Mouse (Mus musculus): ENCODE data around the gene Nexn. TPM values are rescaled to one million over a fixed set of nuclear protein-coding genes. Genes with fewer than 3 reads are reported as not detected.

Gene Nexn
- polyA plus RNA-seq, 1 experiment from 2014 or later, result 37.9 TPM

GRCm38 (mm10) chr3:152287810-152288209, 21.7 kb upstream of the Nexn start:
- Histone ChIP-seq H3K4me1 (replicated peaks; ENCODE audit: control insufficient read depth, insufficient read depth) (no peaks in the 10 kb centered on the region), H3K36me3 (ENCODE audit: control insufficient read depth, insufficient read depth, low read length) (no peaks in the 10 kb centered on the region), H3K4me3 (ENCODE audit: low read depth, low read length) (no peak overlapping the region), H3K9me3 (ENCODE audit: control insufficient read depth, low read length) (no peaks in the 10 kb centered on the region), H3K27ac (replicated peaks) (no peak overlapping the region), H3K27me3 (ENCODE audit: control insufficient read depth, insufficient read depth, low read length) (no peaks in the 10 kb centered on the region), H3K9ac (ENCODE audit: low read length) (no peak overlapping the region), H3K4me2 (replicated peaks; ENCODE audit: low read depth) (no peak overlapping the region)
- no peak for DNase-seq (ENCODE audit: low spot score)
- TF ChIP-seq EP300 (optimal IDR thresholded peaks at IDR 0.05), result no peak
- TF ChIP-seq CTCF (IDR thresholded peaks at IDR 0.05; ENCODE audit: low read depth), result 0 out of 2 replicates have a peak, but pooled peaks have one; percentile 5
- ATAC-seq (ENCODE audit: low FRiP score, low TSS enrichment), result no peak
- 85% methylated on average over 9 of the region's 9 CpGs for WGBS

- H3K4me2 ChIP-seq (replicated peaks; ENCODE audit: low read depth), result no peak overlapping the region
- 93% methylated on average over 5 of the region's 5 CpGs for WGBS
- H3K9me3 ChIP-seq (ENCODE audit: control insufficient read depth, low read length), result no peaks in the 10 kb centered on the region
- TF ChIP-seq EP300 (optimal IDR thresholded peaks at IDR 0.05) (no peak), CTCF (IDR thresholded peaks at IDR 0.05; ENCODE audit: low read depth) (no peak)
- H3K27ac ChIP-seq (replicated peaks), result no peak overlapping the region
- no peak overlapping the region for H3K4me3 ChIP-seq (ENCODE audit: low read depth, low read length)
- no peaks in the 10 kb centered on the region for H3K36me3 ChIP-seq (ENCODE audit: control insufficient read depth, insufficient read depth, low read length)
- DNase-seq (ENCODE audit: low spot score) (no peak), ATAC-seq (ENCODE audit: low FRiP score, low TSS enrichment) (no peak)
- no peaks in the 10 kb centered on the region for H3K27me3 ChIP-seq (ENCODE audit: control insufficient read depth, insufficient read depth, low read length)
- no peak overlapping the region for H3K9ac ChIP-seq (ENCODE audit: low read length)
- H3K4me1 ChIP-seq (replicated peaks; ENCODE audit: control insufficient read depth, insufficient read depth), result no peaks in the 10 kb centered on the region
Observed at GRCm38 (mm10) chr3:152284759-152285158, 18.6 kb upstream of the Nexn start.

DNA sequence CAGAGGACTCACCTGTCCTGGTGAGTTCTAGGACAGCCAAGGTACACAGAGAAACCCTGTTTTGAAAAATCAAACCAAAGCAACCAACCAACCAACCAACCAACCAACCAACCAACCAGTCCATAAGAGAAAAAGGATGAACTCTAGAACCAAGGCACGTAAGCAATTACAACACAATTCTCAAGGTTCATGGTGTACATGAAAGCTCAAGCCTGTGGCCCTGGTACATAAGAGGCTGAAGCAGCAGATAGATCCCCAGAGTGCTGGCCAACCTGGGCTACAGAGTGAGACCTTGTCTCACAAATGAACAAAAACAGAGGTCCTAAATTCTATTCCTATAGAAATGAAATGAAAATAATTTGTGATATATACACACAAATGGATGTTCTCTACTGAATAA, 18.2 kb upstream of the Nexn start:
- 97% methylated on average over 1 of the region's 1 CpGs for WGBS
- Histone ChIP-seq H3K27me3 (ENCODE audit: control insufficient read depth, insufficient read depth, low read length) (no peaks in the 10 kb centered on the region), H3K27ac (replicated peaks) (no peak overlapping the region), H3K36me3 (ENCODE audit: control insufficient read depth, insufficient read depth, low read length) (no peaks in the 10 kb centered on the region), H3K4me2 (replicated peaks; ENCODE audit: low read depth) (no peak overlapping the region), H3K4me1 (replicated peaks; ENCODE audit: control insufficient read depth, insufficient read depth) (no peaks in the 10 kb centered on the region), H3K9me3 (ENCODE audit: control insufficient read depth, low read length) (no peaks in the 10 kb centered on the region), H3K4me3 (ENCODE audit: low read depth, low read length) (no peak overlapping the region), H3K9ac (ENCODE audit: low read length) (no peak overlapping the region)
- ATAC-seq (ENCODE audit: low FRiP score, low TSS enrichment) (no peak), DNase-seq (ENCODE audit: low spot score) (no peak)
- TF ChIP-seq CTCF (IDR thresholded peaks at IDR 0.05; ENCODE audit: low read depth), result no peak
- no peak for TF ChIP-seq EP300 (optimal IDR thresholded peaks at IDR 0.05)

DNA sequence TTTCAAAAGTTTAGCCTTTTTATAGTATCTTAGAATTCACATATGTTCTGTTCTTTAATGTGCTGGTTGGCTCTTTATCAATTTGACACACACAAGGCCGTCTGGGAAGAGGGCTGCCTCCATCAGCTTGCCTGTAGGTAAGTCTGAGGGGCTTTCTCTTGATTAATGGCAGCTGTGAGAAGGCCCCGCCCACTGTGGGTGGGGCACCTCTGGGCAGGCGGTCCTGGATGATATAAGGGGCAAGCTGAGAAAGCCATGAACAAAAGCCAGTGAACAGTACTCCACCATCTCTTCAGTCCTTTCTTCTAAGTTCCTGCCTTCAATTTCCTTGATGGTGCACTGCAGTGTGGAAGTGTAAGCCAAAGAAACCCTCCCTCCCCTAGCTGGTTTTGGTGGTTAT, 16.0 kb upstream of the Nexn start:
- no peaks in the 10 kb centered on the region for H3K36me3 ChIP-seq (ENCODE audit: control insufficient read depth, insufficient read depth, low read length)
- WGBS, result 35% methylated on average over 3 of the region's 3 CpGs
- H3K9ac ChIP-seq (ENCODE audit: low read length), result no peak overlapping the region
- DNase-seq (ENCODE audit: low spot score) (no peak), ATAC-seq (ENCODE audit: low FRiP score, low TSS enrichment) (no peak)
- no peaks in the 10 kb centered on the region for H3K27me3 ChIP-seq (ENCODE audit: control insufficient read depth, insufficient read depth, low read length)
- H3K27ac ChIP-seq (replicated peaks), result no peak overlapping the region
- no peak overlapping the region for H3K4me2 ChIP-seq (replicated peaks; ENCODE audit: low read depth)
- TF ChIP-seq CTCF (IDR thresholded peaks at IDR 0.05; ENCODE audit: low read depth) (no peak), EP300 (optimal IDR thresholded peaks at IDR 0.05) (no peak)
- H3K4me3 ChIP-seq (ENCODE audit: low read depth, low read length), result no peak overlapping the region
- H3K4me1 ChIP-seq (replicated peaks; ENCODE audit: control insufficient read depth, insufficient read depth), result no peaks in the 10 kb centered on the region
- H3K9me3 ChIP-seq (ENCODE audit: control insufficient read depth, low read length), result no peaks in the 10 kb centered on the region

- no peak for DNase-seq (ENCODE audit: low spot score)
Observed at GRCm38 (mm10) chr3:152278431-152278830, 12.3 kb upstream of the Nexn start.

DNA sequence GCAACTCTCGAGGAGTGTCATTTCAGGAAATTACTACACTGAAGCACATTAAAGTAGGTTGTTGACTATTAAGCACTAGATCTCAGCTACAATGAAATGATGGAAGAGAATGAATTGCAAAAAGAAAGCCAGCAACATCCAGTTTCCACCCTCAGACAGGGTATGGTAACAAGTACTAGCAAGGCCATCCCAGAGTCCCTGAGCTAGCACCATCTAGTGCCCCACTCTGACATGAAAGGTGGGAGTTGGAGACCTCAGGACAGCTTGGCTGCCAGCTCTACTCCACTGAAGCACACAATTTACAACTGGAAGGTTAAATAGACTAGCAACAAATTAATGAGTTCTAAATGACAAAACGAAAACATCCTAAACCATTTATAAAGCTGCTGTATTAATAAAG, 11.8 kb upstream of the Nexn start:
- Histone ChIP-seq H3K9ac (ENCODE audit: low read length) (no peak overlapping the region), H3K4me3 (ENCODE audit: low read depth, low read length) (no peak overlapping the region), H3K4me2 (replicated peaks; ENCODE audit: low read depth) (no peak overlapping the region), H3K9me3 (ENCODE audit: control insufficient read depth, low read length) (no peaks in the 10 kb centered on the region), H3K27ac (replicated peaks) (no peak overlapping the region), H3K36me3 (ENCODE audit: control insufficient read depth, insufficient read depth, low read length) (no peaks in the 10 kb centered on the region), H3K4me1 (replicated peaks; ENCODE audit: control insufficient read depth, insufficient read depth) (no peaks in the 10 kb centered on the region), H3K27me3 (ENCODE audit: control insufficient read depth, insufficient read depth, low read length) (no peaks in the 10 kb centered on the region)
- TF ChIP-seq EP300 (optimal IDR thresholded peaks at IDR 0.05) (no peak), CTCF (IDR thresholded peaks at IDR 0.05; ENCODE audit: low read depth) (peak; percentile 9; the same call in 1 of the 2 replicates)
- ATAC-seq (ENCODE audit: low FRiP score, low TSS enrichment) (no peak), DNase-seq (ENCODE audit: low spot score) (no peak)
- 79% methylated on average over 2 of the region's 2 CpGs for WGBS

More at GRCm38 (mm10) chr3:152278431-152278830, 12.3 kb upstream of the Nexn start:
- H3K4me1 ChIP-seq (replicated peaks; ENCODE audit: control insufficient read depth, insufficient read depth), result no peaks in the 10 kb centered on the region
- WGBS, result 41% methylated on average over 2 of the region's 2 CpGs
- no peak for ATAC-seq (ENCODE audit: low FRiP score, low TSS enrichment)
- H3K9ac ChIP-seq (ENCODE audit: low read length), result no peak overlapping the region
- no peak overlapping the region for H3K4me3 ChIP-seq (ENCODE audit: low read depth, low read length)
- H3K27ac ChIP-seq (replicated peaks), result no peak overlapping the region
- TF ChIP-seq EP300 (optimal IDR thresholded peaks at IDR 0.05) (no peak), CTCF (IDR thresholded peaks at IDR 0.05; ENCODE audit: low read depth) (no peak)
- no peaks in the 10 kb centered on the region for H3K9me3 ChIP-seq (ENCODE audit: control insufficient read depth, low read length)
- H3K4me2 ChIP-seq (replicated peaks; ENCODE audit: low read depth), result no peak overlapping the region
- H3K36me3 ChIP-seq (ENCODE audit: control insufficient read depth, insufficient read depth, low read length), result no peaks in the 10 kb centered on the region
- H3K27me3 ChIP-seq (ENCODE audit: control insufficient read depth, insufficient read depth, low read length), result no peaks in the 10 kb centered on the region

Data from stomach, postnatal 0 days (tissue).